Mouse (Mus musculus): ENCODE measurements at regions not wholly inside any gene's neighbourhood (a gene's known extent, or its start where the extent isn't known, plus 50 kb on each side); places are given as distances from the start of the nearest gene placed in this dataset.
A peak's percentile ranks its signal among the peaks of the same experiment; 100 is the strongest.
"Not testable (repeated sequence)": the region's sequence is repeated elsewhere in the genome, so short reads cannot be mapped to it uniquely, and the experiment has no call there.

DNA sequence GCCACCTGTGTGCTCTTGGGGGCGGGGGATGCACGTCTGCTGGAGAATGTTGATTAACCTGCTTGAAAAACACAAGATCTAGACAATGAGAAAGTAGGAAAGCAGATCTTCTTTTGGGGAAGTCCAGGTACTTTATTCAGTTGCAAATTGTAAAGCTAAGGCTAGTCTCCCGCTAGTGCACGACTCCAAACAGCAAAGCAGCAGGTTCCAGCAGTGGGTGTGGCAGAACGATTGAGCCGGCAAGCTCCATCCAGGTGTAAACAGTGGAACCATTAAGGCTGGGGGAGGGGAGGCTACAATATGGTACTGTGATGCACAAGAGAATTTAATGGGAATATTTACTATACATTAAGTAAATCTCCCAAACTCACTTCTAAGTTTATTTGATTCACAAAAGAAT is 448.6 kb upstream of the Cobl start:
- intact Hi-C loops (cut with DNase I) = not testable (repeated sequence)

GRCm38 (mm10) chr11:12873712-12874111 is 409.0 kb upstream of the Cobl start:
- intact Hi-C loops (cut with DNase I) = no loop called here
- no peak for DNase-seq (ENCODE audit: low spot score in 2 of 2)

More for the DNA sequence above, 448.6 kb upstream of the Cobl start:
- not testable (repeated sequence) for DNase-seq (ENCODE audit: low spot score in 2 of 2)

DNA sequence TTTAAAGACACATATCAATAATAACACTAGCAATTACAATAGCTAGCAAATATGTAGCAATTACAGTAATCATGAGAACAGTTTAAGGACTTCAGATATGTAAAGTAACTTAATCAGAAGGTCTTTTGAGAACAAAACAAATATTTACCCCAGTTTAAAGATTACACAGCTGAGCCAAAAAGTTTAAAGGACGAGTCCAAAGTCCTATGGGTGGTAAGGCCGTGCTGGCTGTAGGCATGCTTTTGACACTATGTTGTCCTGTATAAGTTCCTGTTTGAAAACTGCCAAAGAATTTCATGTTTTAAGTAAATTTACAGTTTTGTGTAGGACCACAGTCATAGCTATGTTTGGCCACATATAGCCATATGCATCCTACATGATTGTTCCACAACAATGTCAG is 408.0 kb upstream of the Cobl start:
- DNase-seq (ENCODE audit: low spot score in 2 of 2) = no peak
- intact Hi-C loops (cut with DNase I) = no loop called here

DNA sequence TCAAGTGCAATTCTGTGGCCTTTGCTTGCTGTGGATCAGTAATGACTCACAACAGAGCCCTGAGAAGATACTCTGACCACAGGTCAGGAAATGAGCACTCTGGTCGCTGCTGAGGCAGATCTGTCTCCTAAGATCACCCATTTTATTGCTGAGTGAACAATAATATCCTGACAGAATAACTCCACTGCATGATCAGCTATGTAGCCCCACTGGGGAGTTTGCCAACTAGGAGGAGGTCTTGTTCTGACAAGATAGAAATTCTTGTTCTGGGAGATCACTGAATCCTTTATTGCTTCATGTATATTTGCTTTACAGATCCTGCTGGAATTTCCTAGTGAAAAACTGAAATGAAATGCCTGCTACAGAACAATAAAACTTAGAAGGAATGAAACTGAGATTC is 407.6 kb upstream of the Cobl start:
- intact Hi-C loops (cut with DNase I) = no loop called here
- DNase-seq (ENCODE audit: low spot score in 2 of 2) = no peak

DNA sequence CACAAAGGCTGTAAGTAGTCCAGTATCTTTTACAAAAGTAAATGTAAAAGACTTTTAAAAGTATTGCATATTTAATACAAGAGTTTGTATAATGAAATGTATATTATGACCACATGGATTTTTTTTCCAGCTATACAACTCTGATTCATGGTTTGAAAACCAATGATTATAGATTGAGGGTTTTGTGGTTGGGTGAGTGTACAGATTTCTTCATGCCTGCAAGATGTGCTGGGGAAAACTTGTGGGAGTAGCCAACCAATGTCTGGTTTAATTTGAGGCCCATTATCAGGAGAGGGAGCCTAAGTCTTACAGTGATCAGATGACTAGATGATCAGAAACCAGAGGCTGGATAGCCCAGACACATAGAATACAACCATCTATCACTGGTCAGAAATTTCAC is 402.8 kb upstream of the Cobl start:
- intact Hi-C loops (cut with DNase I) = no loop called here
- DNase-seq (ENCODE audit: low spot score in 2 of 2) = no peak

GRCm38 (mm10) chr11:12865034-12865620 is 400.4 kb upstream of the Cobl start:
- DNase-seq (ENCODE audit: low spot score in 2 of 2) = no peak
- intact Hi-C loops (cut with DNase I) = no loop called here

GRCm38 (mm10) chr11:12859344-12859930 is 394.7 kb upstream of the Cobl start:
- intact Hi-C loops (cut with DNase I) = no loop called here
- DNase-seq (ENCODE audit: low spot score in 2 of 2) = no peak

DNA sequence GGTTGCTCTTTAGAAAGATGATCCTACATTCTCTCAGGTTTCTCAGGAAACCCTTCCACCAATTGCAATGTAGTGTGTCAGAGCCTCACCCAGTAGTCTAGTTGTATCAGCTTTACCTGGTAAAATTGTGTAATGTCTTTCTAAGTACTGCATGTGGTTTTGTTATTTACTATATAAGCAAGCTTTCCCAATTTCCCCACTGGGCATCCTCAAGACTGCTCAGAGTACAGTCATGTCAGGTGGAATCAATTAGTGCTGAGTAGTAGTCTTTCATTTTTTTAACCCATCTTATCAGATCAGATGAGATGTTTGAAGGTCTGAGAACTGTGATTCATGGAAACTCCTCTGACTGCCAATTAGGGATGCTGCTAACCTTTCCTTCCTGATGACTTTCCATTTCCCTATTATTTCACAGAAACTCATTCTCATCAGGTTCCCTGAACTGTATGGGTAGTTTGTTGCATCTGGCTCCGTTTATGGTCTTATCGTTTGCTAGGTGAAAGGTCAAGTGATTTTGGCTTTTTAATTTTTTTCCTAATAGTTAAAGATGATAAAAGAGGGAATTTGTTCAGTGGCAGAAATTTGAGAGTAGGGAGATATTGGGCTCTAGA is 393.6 kb upstream of the Cobl start:
- no peak for DNase-seq (ENCODE audit: low spot score in 2 of 2)
- intact Hi-C loops (cut with DNase I) = no loop called here

GRCm38 (mm10) chr11:12857358-12858199 is 392.8 kb upstream of the Cobl start:
- DNase-seq (ENCODE audit: low spot score in 2 of 2) = no peak
- intact Hi-C loops (cut with DNase I) = no loop called here

GRCm38 (mm10) chr11:12847793-12848192 is 383.0 kb upstream of the Cobl start:
- intact Hi-C loops (cut with DNase I) = no loop called here
- DNase-seq (ENCODE audit: low spot score in 2 of 2) = no peak

- intact Hi-C loops (cut with DNase I) = no loop called here
These were observed 379.1 kb upstream of the Cobl start for GRCm38 (mm10) chr11:12843631-12844423.

GRCm38 (mm10) chr11:12841393-12841792 is 376.6 kb upstream of the Cobl start:
- intact Hi-C loops (cut with DNase I) = no loop called here
- DNase-seq (ENCODE audit: low spot score in 2 of 2) = no peak

More at GRCm38 (mm10) chr11:12843631-12844423, 379.1 kb upstream of the Cobl start:
- no peak for DNase-seq (ENCODE audit: low spot score in 2 of 2)

DNA sequence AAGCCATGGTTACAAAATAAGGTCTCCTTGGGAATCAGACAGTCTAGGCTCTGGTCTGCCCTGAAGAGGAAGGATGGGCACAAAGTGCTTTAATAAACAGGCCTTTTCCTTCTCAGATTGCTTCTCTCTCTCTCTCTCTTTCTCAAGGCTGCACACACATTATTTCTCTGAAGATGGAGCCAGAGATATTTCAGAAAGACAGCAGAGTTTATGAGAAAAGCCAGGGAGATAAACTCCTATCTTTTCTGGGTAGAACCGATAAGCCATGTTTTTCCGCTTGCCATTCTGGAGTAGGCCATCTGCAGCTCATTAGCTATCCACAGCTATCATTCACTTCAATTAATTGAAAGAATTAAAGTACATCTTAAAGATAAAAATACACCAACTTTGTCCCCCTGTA is 373.2 kb upstream of the Cobl start:
- intact Hi-C loops (cut with DNase I) = no loop called here
- DNase-seq (ENCODE audit: low spot score in 2 of 2) = no peak

GRCm38 (mm10) chr11:12837387-12837786 is 372.6 kb upstream of the Cobl start:
- intact Hi-C loops (cut with DNase I) = no loop called here
- no peak for DNase-seq (ENCODE audit: low spot score in 2 of 2)

DNA sequence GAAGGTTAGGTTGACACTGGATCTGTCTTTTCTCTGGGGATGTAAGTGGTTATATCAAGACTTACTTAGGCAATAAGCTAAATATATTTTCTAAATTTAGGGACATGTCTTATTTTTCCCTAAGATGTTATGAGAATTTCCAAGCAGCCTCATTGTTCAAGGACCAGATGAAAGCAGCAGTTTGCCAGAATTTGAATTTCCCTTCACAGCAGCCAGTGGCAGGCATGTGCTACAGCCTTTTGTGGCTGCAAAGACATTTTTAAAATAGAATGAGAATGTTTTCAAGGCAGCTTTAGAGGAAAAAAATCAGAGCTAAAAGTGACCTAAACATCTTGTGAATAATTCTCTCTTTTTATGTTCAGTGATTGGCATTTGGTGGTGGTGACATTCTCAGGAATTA is 371.6 kb upstream of the Cobl start:
- intact Hi-C loops (cut with DNase I) = no loop called here
- DNase-seq (ENCODE audit: low spot score in 2 of 2) = no peak

GRCm38 (mm10) chr11:12812021-12812420 is 347.3 kb upstream of the Cobl start:
- no peak for DNase-seq (ENCODE audit: low spot score in 2 of 2)
- intact Hi-C loops (cut with DNase I) = no loop called here

- intact Hi-C loops (cut with DNase I) = no loop called here
- peak; percentile 79 for DNase-seq (ENCODE audit: low spot score in 2 of 2)
These were observed 346.5 kb upstream of the Cobl start for GRCm38 (mm10) chr11:12810949-12811881.

Measured in left cerebral cortex, postnatal 36 days (tissue).